Mouse (Mus musculus) lung, embryonic 14.5 days (tissue): ENCODE results near the gene Cpne2. TPM values are rescaled to one million over a fixed set of nuclear protein-coding genes. Genes with fewer than 3 reads are reported as not detected.

Experiments
- ATAC-seq: fragments of 200-750 bp; cut with Nextera tagmentation; 2 replicates; pipeline ENCODE4 v1.8.0; 2017; ENCODE audit warnings: mild to moderate bottlenecking, moderate TSS enrichment, moderate library complexity; ENCODE audit not compliant: insufficient read depth
- DNase-seq: peaks from one replicate; pipeline ENCODE4 v3.0.0-alpha.2; 2015
- H3K27ac ChIP-seq: fragments of 300-500 bp; sonication (generic); 2 replicates; pipeline ENCODE4 v1.5.1; 2014; ENCODE audit warnings: low read depth, mild to moderate bottlenecking, moderate library complexity
- H3K27me3 ChIP-seq: fragments of 300-500 bp; sonication (generic); 2 replicates; pipeline ENCODE4 v1.6.1; 2014; ENCODE audit warnings: low read length, control low read depth; ENCODE audit not compliant: insufficient read depth
- H3K36me3 ChIP-seq: fragments of 300-500 bp; sonication (generic); 2 replicates; pipeline ENCODE4 v1.6.1; 2014; ENCODE audit warnings: control low read depth; ENCODE audit not compliant: insufficient read depth
- H3K4me1 ChIP-seq: fragments of 300-500 bp; sonication (generic); 2 replicates; pipeline ENCODE4 v1.6.1; 2014; ENCODE audit warnings: antibody characterized with exemption, control low read depth; ENCODE audit not compliant: insufficient read depth
- H3K4me2 ChIP-seq: fragments of 300-500 bp; sonication (generic); 2 replicates; pipeline ENCODE4 v1.6.1; 2014; ENCODE audit warnings: mild to moderate bottlenecking
- H3K4me3 ChIP-seq: fragments of 300-500 bp; sonication (generic); 2 replicates; pipeline ENCODE4 v1.5.1; 2014; ENCODE audit warnings: low read depth, low read length
- H3K9ac ChIP-seq: fragments of 300-500 bp; sonication (generic); 2 replicates; pipeline ENCODE4 v1.6.1; 2014
- H3K9me3 ChIP-seq: fragments of 300-500 bp; sonication (generic); 2 replicates; pipeline ENCODE4 v1.6.1; 2016; ENCODE audit warnings: low read depth, low read length, control low read depth
- CTCF ChIP-seq: IDR thresholded peaks from 2 replicates; pipeline ENCODE4 v1.5.1; 2016; ENCODE audit warnings: antibody characterized with exemption, low read depth
- WGBS: fragments of 180-500 bp; shearing (Covaris S2); extraction: QIAGEN DNeasy Blood & Tissue Kit; methylation state at CpG from one replicate; pipeline ENCODE4 v1.1.7; 2014; 5-methylcytosine and 5-hydroxymethylcytosine counted together
- polyA plus RNA-seq: library from polyadenylated mRNA; unstranded; fragments of >200 nt; fragmentation: Nextera tagmentation; extraction: Ambion mirVana; gene quantifications from 2 replicates; pipeline ENCODE4 v1.2.1, GENCODE M21; 2014

The Cpne2 gene
- polyA plus RNA-seq, 1 experiment from 2014 or later = 12.1 TPM

- DNase-seq = no peak
Observed at GRCm38 (mm10) chr8:94535631-94536030, 2.8 kb downstream of the Cpne2 start.

GRCm38 (mm10) chr8:94537456-94537855, 4.7 kb downstream of the Cpne2 start:
- no peak for TF ChIP-seq CTCF
- DNase-seq = no peak
- H3K4me2 ChIP-seq = no peak overlapping the region
- H3K4me3 ChIP-seq = no peak overlapping the region
- H3K27ac ChIP-seq = no peak overlapping the region
- WGBS = 79% methylated on average over 2 of the region's 2 CpGs
- ATAC-seq = no peak
- H3K27me3 ChIP-seq = peaks cover 12% of the 10 kb centered on the region
- H3K9ac ChIP-seq = no peak overlapping the region
- H3K9me3 ChIP-seq = no peaks in the 10 kb centered on the region
- H3K4me1 ChIP-seq = no peaks in the 10 kb centered on the region
- H3K36me3 ChIP-seq = no peaks in the 10 kb centered on the region

More at GRCm38 (mm10) chr8:94535631-94536030, 2.8 kb downstream of the Cpne2 start:
- H3K4me2 ChIP-seq = no peak overlapping the region
- no peak overlapping the region for H3K4me3 ChIP-seq
- no peak overlapping the region for H3K9ac ChIP-seq
- no peak overlapping the region for H3K27ac ChIP-seq
- peaks cover 17% of the 10 kb centered on the region for H3K27me3 ChIP-seq
- ATAC-seq = no peak
- no peaks in the 10 kb centered on the region for H3K4me1 ChIP-seq
- 77% methylated on average over 7 of the region's 7 CpGs for WGBS
- no peaks in the 10 kb centered on the region for H3K9me3 ChIP-seq
- TF ChIP-seq CTCF = no peak
- H3K36me3 ChIP-seq = no peaks in the 10 kb centered on the region

GRCm38 (mm10) chr8:94540025-94540424, 7.2 kb downstream of the Cpne2 start:
- ATAC-seq (no peak), DNase-seq (no peak)
- no peak overlapping the region for H3K4me2 ChIP-seq
- H3K27ac ChIP-seq = no peak overlapping the region
- no peaks in the 10 kb centered on the region for H3K36me3 ChIP-seq
- H3K4me3 ChIP-seq = no peak overlapping the region
- no peak for TF ChIP-seq CTCF
- H3K9me3 ChIP-seq = no peaks in the 10 kb centered on the region
- H3K27me3 ChIP-seq = no peaks in the 10 kb centered on the region
- 74% methylated on average over 2 of the region's 2 CpGs for WGBS
- no peak overlapping the region for H3K9ac ChIP-seq
- H3K4me1 ChIP-seq = no peaks in the 10 kb centered on the region

GRCm38 (mm10) chr8:94540889-94541795, 8.4 kb downstream of the Cpne2 start:
- no peak for DNase-seq
- Histone ChIP-seq H3K9me3 (no peaks in the 10 kb centered on the region), H3K27me3 (no peaks in the 10 kb centered on the region), H3K36me3 (no peaks in the 10 kb centered on the region), H3K27ac (no peak overlapping the region), H3K4me1 (no peaks in the 10 kb centered on the region), H3K4me2 (no peak overlapping the region), H3K4me3 (no peak overlapping the region), H3K9ac (no peak overlapping the region)
- WGBS = 65% methylated on average over 18 of the region's 18 CpGs
- ATAC-seq = no peak
- no peak for TF ChIP-seq CTCF

- no peaks in the 10 kb centered on the region for H3K9me3 ChIP-seq
- no peaks in the 10 kb centered on the region for H3K27me3 ChIP-seq
- no peak for ATAC-seq
- H3K9ac ChIP-seq = no peak overlapping the region
- H3K4me3 ChIP-seq = no peak overlapping the region
- no peaks in the 10 kb centered on the region for H3K4me1 ChIP-seq
- no peak for TF ChIP-seq CTCF
- no peak overlapping the region for H3K27ac ChIP-seq
- 58% methylated on average over 8 of the region's 8 CpGs for WGBS
- H3K36me3 ChIP-seq = no peaks in the 10 kb centered on the region
- DNase-seq = no peak
- no peak overlapping the region for H3K4me2 ChIP-seq
Observed at GRCm38 (mm10) chr8:94543981-94544380, 11.2 kb downstream of the Cpne2 start.

- H3K9ac ChIP-seq = no peak overlapping the region
- TF ChIP-seq CTCF = no peak
- no peak overlapping the region for H3K4me2 ChIP-seq
- no peaks in the 10 kb centered on the region for H3K4me1 ChIP-seq
- no peak overlapping the region for H3K4me3 ChIP-seq
- H3K27ac ChIP-seq = no peak overlapping the region
- no peaks in the 10 kb centered on the region for H3K9me3 ChIP-seq
- H3K36me3 ChIP-seq = no peaks in the 10 kb centered on the region
- no peaks in the 10 kb centered on the region for H3K27me3 ChIP-seq
- ATAC-seq (no peak), DNase-seq (no peak)
- WGBS = 78% methylated on average over 5 of the region's 5 CpGs
Observed at GRCm38 (mm10) chr8:94549041-94549440, 16.3 kb downstream of the Cpne2 start.

GRCm38 (mm10) chr8:94549482-94549881, 16.7 kb downstream of the Cpne2 start:
- H3K36me3 ChIP-seq = no peaks in the 10 kb centered on the region
- WGBS = 60% methylated on average over 5 of the region's 5 CpGs
- ATAC-seq (no peak), DNase-seq (no peak)
- no peak overlapping the region for H3K4me3 ChIP-seq
- H3K9ac ChIP-seq = no peak overlapping the region
- TF ChIP-seq CTCF = no peak
- no peaks in the 10 kb centered on the region for H3K27me3 ChIP-seq
- H3K27ac ChIP-seq = no peak overlapping the region
- no peaks in the 10 kb centered on the region for H3K9me3 ChIP-seq
- no peaks in the 10 kb centered on the region for H3K4me1 ChIP-seq
- no peak overlapping the region for H3K4me2 ChIP-seq
